Mouse (Mus musculus): ENCODE results near the gene Gm21830. TPM values are rescaled to one million over a fixed set of nuclear protein-coding genes. Genes with fewer than 3 reads are reported as not detected.

Gene Gm21830
- polyA plus RNA-seq, 1 experiment from 2014 or later, result not detected

DNA sequence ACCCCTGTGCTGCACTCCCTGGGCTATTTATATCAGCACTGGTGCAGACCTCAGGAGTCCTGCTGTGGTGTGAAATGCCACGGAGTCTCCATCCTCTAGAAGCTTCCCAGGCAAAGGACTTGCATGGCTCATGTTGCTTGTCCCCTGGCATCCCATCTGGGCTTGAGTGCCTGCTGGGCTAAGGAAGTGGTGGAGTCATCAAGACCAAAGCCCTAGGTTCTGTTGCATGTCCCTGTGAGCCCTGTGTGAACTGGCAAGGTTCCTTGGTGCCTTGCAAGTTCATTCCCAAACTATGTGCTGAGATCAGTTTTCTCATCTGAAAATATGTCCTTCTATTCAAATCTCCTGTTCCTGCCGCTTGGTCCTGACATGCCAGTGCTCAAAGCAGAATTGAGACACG lies 67.5 kb downstream of the Gm21830 start:
- no peak for ATAC-seq (replicated peaks; ENCODE audit: low FRiP score, low read depth)

More for the DNA sequence above, 67.5 kb downstream of the Gm21830 start:
- H3K27ac ChIP-seq, result no peak overlapping the region
- no peak overlapping the region for H3K4me3 ChIP-seq (replicated peaks; ENCODE audit: low read depth, low read length)
- 65% methylated on average over 3 of the region's 3 CpGs for WGBS
- no peak overlapping the region for H3K4me2 ChIP-seq (ENCODE audit: low read length)
- H3K9ac ChIP-seq (ENCODE audit: low read depth, low read length), result no peak overlapping the region
- H3K36me3 ChIP-seq (ENCODE audit: insufficient read depth, low read length), result no peaks in the 10 kb centered on the region
- DNase-seq (ENCODE audit: low spot score), result no peak
- H3K9me3 ChIP-seq (replicated peaks; ENCODE audit: low read length), result no peaks in the 10 kb centered on the region
- no peaks in the 10 kb centered on the region for H3K27me3 ChIP-seq (ENCODE audit: insufficient read depth, low read length)
- TF ChIP-seq CTCF (IDR thresholded peaks at IDR 0.05; ENCODE audit: low read depth), result no peak
- no peaks in the 10 kb centered on the region for H3K4me1 ChIP-seq (replicated peaks; ENCODE audit: insufficient read depth, low read length)

Other genes starting within 250 kb of the Gm21830 start
- gene Gm26727, start 19.5 kb downstream of the Gm21830 start, polyA plus RNA-seq (2015; fragmentation: Nextera tagmentation; extraction: Ambion mirVana), result not detected in 2 replicates
- gene Xirp2, start 32.3 kb downstream of the Gm21830 start, polyA plus RNA-seq (2015; fragmentation: Nextera tagmentation; extraction: Ambion mirVana), result not detected in 2 replicates
- 3.5 and 4.8 TPM in 2 replicates for gene B3galt1, start 152.1 kb downstream of the Gm21830 start, polyA plus RNA-seq (2015; fragmentation: Nextera tagmentation; extraction: Ambion mirVana)

All from kidney, postnatal 0 days (tissue).